Mouse (Mus musculus): ENCODE data around the gene Ints5. TPM values are rescaled to one million over a fixed set of nuclear protein-coding genes. Genes with fewer than 3 reads are reported as not detected.

The Ints5 gene
- polyA plus RNA-seq (2016; fragmentation: Nextera tagmentation; extraction: Ambion mirVana): 28.9 and 30.1 TPM in 2 replicates

DNA sequence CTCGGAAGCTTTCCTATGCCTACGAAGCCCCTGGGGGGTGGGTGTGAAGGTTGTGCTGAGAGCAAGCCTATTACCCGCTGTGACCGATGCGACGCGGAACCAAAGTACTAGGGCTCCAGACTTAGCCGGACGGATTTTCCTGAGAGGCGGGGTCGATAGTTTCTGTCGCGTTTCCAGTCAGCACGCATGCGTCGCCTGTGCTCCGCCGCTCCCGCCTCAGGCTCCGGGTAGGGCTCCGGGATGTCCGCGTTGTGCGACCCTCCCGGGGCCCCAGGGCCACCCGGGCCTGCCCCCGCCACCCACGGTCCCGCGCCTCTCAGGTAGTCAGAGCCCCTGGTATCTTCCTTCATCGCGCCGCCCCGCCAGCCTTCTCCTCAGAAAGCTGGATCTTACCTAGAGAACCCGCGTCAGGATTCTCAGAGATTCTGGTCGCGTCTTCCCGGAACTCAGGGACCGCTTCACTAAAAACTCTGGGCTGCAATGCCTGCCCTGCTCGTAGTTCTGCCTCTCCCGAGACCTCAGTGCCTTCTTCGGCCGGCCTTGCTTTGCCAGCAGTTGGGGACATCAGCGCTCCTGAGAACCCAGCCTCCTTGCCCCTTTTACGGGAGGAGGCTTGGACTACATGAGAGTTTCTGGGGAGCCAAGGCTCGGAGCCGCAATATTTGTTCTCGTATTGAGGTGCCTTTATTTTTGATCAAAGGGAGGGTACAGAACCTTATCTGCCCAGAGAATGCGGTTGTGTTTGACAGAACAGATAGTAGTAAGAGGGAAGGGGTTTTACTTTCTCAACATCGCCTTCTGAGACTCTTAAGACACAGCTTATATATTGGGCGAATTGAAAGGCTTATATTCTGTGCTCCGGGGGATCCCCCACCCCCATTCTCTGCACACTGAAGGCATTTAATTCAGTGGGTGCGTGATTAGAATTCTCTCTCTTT, at the start of gene Ints5:
Ints5 (plus strand) TSS at position 177 of the 938 bp plus-strand sequence.
- Histone ChIP-seq H3K9ac (peak within 1 kb of the TSS; percentile 89), H3K4me1 (replicated peaks) (peaks cover 30% of the 10 kb centered on the region), H3K27ac (ENCODE audit: poor library complexity, severe bottlenecking) (peak within 1 kb of the TSS; percentile 84), H3K27me3 (replicated peaks) (no peaks in the 10 kb centered on the region), H3K9me3 (replicated peaks) (no peaks in the 10 kb centered on the region), H3K36me3 (peaks cover 41% of the 10 kb centered on the region), H3K4me2 (peak within 1 kb of the TSS; percentile 79), H3K4me3 (peak within 1 kb of the TSS; percentile 96)
- ATAC-seq (ENCODE audit: insufficient number of reproducible peaks, low FRiP score): peak; percentile 69
- 1% methylated on average over 54 of the region's 54 CpGs for WGBS

- Histone ChIP-seq H3K9ac (no peak overlapping the region), H3K4me1 (replicated peaks) (peaks cover 13% of the 10 kb centered on the region), H3K27ac (ENCODE audit: poor library complexity, severe bottlenecking) (no peak overlapping the region), H3K27me3 (replicated peaks) (no peaks in the 10 kb centered on the region), H3K4me2 (no peak overlapping the region), H3K4me3 (no peak overlapping the region), H3K36me3 (peaks cover 41% of the 10 kb centered on the region), H3K9me3 (replicated peaks) (no peaks in the 10 kb centered on the region)
- ATAC-seq (ENCODE audit: insufficient number of reproducible peaks, low FRiP score): no peak
- WGBS: 61% methylated on average over 5 of the region's 5 CpGs
Measured at GRCm38 (mm10) chr19:8844371-8845129, 48.3 kb upstream of the Ints5 start.

DNA sequence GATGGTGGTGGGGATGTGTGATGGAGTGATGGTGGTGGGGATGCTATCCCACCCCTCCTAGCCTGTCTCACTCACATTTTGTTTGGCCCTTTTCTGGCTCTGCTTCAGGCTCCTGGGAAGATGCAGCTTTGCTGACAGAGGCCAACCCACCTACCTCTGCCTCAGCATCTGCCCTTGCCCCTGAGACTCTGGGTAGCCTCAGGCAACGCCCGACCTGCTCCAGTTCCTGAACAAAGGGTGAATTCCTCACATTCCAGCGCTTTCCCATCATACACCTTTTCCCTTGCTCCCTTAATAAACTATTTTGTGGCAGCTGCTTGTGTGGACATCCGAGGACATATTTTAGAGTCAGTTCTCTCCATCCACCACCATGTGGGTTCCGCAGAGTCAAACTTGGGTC, 44.4 kb upstream of the Ints5 start:
- ATAC-seq (ENCODE audit: insufficient number of reproducible peaks, low FRiP score): no peak
- Histone ChIP-seq H3K27me3 (replicated peaks) (no peaks in the 10 kb centered on the region), H3K9me3 (replicated peaks) (no peaks in the 10 kb centered on the region), H3K4me2 (no peak overlapping the region), H3K9ac (no peak overlapping the region), H3K4me3 (no peak overlapping the region), H3K4me1 (replicated peaks) (peaks cover 9% of the 10 kb centered on the region), H3K27ac (ENCODE audit: poor library complexity, severe bottlenecking) (no peak overlapping the region), H3K36me3 (peaks cover 35% of the 10 kb centered on the region)
- 76% methylated on average over 5 of the region's 5 CpGs for WGBS

DNA sequence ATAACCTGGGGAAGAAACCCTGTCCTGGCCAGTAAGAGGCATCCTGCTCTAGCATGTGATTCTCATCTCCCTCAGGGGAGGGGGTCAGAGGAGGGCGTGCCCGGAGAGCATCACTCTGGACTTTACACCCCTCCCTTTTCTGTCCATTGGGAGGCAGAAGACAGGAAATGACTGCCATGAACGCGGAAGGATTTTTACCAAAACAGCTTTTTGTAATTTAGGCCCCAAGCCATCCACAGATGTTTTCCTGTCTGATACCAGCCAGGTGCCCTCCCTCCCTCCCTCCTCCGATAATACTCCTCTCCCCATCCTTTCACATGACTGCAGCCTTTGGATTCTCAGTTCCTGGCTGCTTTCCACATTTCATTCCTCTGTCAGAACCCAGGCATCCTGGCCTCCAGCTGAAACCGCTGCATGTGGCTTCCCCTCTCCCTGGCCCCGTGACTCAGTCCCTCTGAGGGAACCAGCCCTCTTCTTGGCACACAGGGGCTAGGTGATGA, 42.4 kb upstream of the Ints5 start, which contains the start of gene Lrrn4cl:
Lrrn4cl (plus strand) TSS at position 367 of the 500 bp plus-strand sequence.
- Histone ChIP-seq H3K9me3 (replicated peaks) (no peaks in the 10 kb centered on the region), H3K4me1 (replicated peaks) (peaks cover 9% of the 10 kb centered on the region), H3K9ac (0 out of 2 replicates have a peak within 1 kb of the TSS, but pooled peaks have one; percentile 44), H3K4me2 (peak within 1 kb of the TSS; percentile 44), H3K4me3 (no peak within 1 kb of the TSS), H3K27ac (ENCODE audit: poor library complexity, severe bottlenecking) (peak within 1 kb of the TSS; percentile 55), H3K36me3 (peaks cover 33% of the 10 kb centered on the region), H3K27me3 (replicated peaks) (no peaks in the 10 kb centered on the region)
- WGBS: 18% methylated on average over 7 of the region's 7 CpGs
- ATAC-seq (ENCODE audit: insufficient number of reproducible peaks, low FRiP score): peak; percentile 44; the same call in 1 of the 2 replicates

- no peaks in the 10 kb centered on the region for H3K9me3 ChIP-seq (replicated peaks)
- H3K4me1 ChIP-seq (replicated peaks): peaks cover 9% of the 10 kb centered on the region
- 46% methylated on average over 7 of the region's 7 CpGs for WGBS
- no peak for ATAC-seq (ENCODE audit: insufficient number of reproducible peaks, low FRiP score)
- H3K27me3 ChIP-seq (replicated peaks): no peaks in the 10 kb centered on the region
- peaks cover 21% of the 10 kb centered on the region for H3K36me3 ChIP-seq
- no peak overlapping the region for H3K4me2 ChIP-seq
- no peak overlapping the region for H3K4me3 ChIP-seq
- H3K9ac ChIP-seq: no peak overlapping the region
- H3K27ac ChIP-seq (ENCODE audit: poor library complexity, severe bottlenecking): no peak overlapping the region
Measured at GRCm38 (mm10) chr19:8851639-8852038, 41.2 kb upstream of the Ints5 start.

- 56% methylated on average over 10 of the region's 10 CpGs for WGBS
- Histone ChIP-seq H3K36me3 (peaks cover 14% of the 10 kb centered on the region), H3K4me2 (no peak overlapping the region), H3K4me1 (replicated peaks) (peaks cover 9% of the 10 kb centered on the region), H3K9ac (no peak overlapping the region), H3K4me3 (no peak overlapping the region), H3K27me3 (replicated peaks) (no peaks in the 10 kb centered on the region), H3K9me3 (replicated peaks) (no peaks in the 10 kb centered on the region), H3K27ac (ENCODE audit: poor library complexity, severe bottlenecking) (no peak overlapping the region)
- ATAC-seq (ENCODE audit: insufficient number of reproducible peaks, low FRiP score): no peak
Measured at GRCm38 (mm10) chr19:8852236-8852928, 40.4 kb upstream of the Ints5 start.

- Histone ChIP-seq H3K27ac (ENCODE audit: poor library complexity, severe bottlenecking) (no peak overlapping the region), H3K4me3 (no peak overlapping the region), H3K36me3 (peaks cover 7% of the 10 kb centered on the region), H3K9ac (no peak overlapping the region), H3K4me1 (replicated peaks) (peaks cover 9% of the 10 kb centered on the region), H3K9me3 (replicated peaks) (no peaks in the 10 kb centered on the region), H3K27me3 (replicated peaks) (no peaks in the 10 kb centered on the region), H3K4me2 (no peak overlapping the region)
- ATAC-seq (ENCODE audit: insufficient number of reproducible peaks, low FRiP score): no peak
- 78% methylated on average over 3 of the region's 3 CpGs for WGBS
Measured at GRCm38 (mm10) chr19:8853117-8853516, 39.7 kb upstream of the Ints5 start.

GRCm38 (mm10) chr19:8857689-8858088, 35.1 kb upstream of the Ints5 start:
- WGBS: 37% methylated on average over 4 of the region's 4 CpGs

GRCm38 (mm10) chr19:8859018-8859417, 33.8 kb upstream of the Ints5 start:
- no peak for ATAC-seq (ENCODE audit: insufficient number of reproducible peaks, low FRiP score)
- Histone ChIP-seq H3K36me3 (no peaks in the 10 kb centered on the region), H3K4me3 (no peak overlapping the region), H3K4me1 (replicated peaks) (no peaks in the 10 kb centered on the region), H3K9ac (no peak overlapping the region), H3K27me3 (replicated peaks) (no peaks in the 10 kb centered on the region), H3K27ac (ENCODE audit: poor library complexity, severe bottlenecking) (no peak overlapping the region), H3K9me3 (replicated peaks) (no peaks in the 10 kb centered on the region), H3K4me2 (no peak overlapping the region)
- WGBS: 10% methylated on average over 1 of the region's 1 CpGs

More at GRCm38 (mm10) chr19:8857689-8858088, 35.1 kb upstream of the Ints5 start:
- Histone ChIP-seq H3K4me2 (no peak overlapping the region), H3K27me3 (replicated peaks) (no peaks in the 10 kb centered on the region), H3K4me3 (no peak overlapping the region), H3K9ac (no peak overlapping the region), H3K4me1 (replicated peaks) (no peaks in the 10 kb centered on the region), H3K9me3 (replicated peaks) (no peaks in the 10 kb centered on the region), H3K36me3 (no peaks in the 10 kb centered on the region), H3K27ac (ENCODE audit: poor library complexity, severe bottlenecking) (no peak overlapping the region)
- ATAC-seq (ENCODE audit: insufficient number of reproducible peaks, low FRiP score): no peak

DNA sequence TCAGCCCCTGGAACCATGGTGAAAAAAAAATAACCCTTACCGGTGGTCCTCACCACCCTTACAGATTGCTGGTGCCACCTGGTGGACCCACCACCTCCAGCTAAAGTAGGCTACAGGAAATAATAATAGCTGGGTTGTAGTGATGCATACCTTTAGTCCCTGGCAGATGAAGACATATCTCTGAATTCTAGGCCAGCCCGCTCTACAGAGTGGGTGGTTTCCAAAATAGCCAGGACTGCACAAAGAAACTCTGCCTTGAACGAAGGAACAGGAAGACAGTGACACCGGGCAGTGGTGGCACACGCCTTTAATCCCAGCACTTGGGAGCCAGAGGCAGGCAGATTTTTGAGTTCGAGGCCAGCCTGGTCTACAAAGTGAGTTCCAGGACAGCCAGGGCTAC, 28.5 kb upstream of the Ints5 start:
- H3K9ac ChIP-seq: no peak overlapping the region
- no peak overlapping the region for H3K4me3 ChIP-seq
- no peak for ATAC-seq (ENCODE audit: insufficient number of reproducible peaks, low FRiP score)
- no peaks in the 10 kb centered on the region for H3K36me3 ChIP-seq
- no peaks in the 10 kb centered on the region for H3K27me3 ChIP-seq (replicated peaks)
- 73% methylated on average over 6 of the region's 6 CpGs for WGBS
- H3K4me1 ChIP-seq (replicated peaks): no peaks in the 10 kb centered on the region
- no peak overlapping the region for H3K27ac ChIP-seq (ENCODE audit: poor library complexity, severe bottlenecking)
- no peaks in the 10 kb centered on the region for H3K9me3 ChIP-seq (replicated peaks)
- H3K4me2 ChIP-seq: no peak overlapping the region

Measured in heart, embryonic 12.5 days (tissue).